Mouse (Mus musculus) neural tube, embryonic 11.5 days (tissue): ENCODE measurements at regions not wholly inside any gene's neighbourhood (a gene's known extent, or its start where the extent isn't known, plus 50 kb on each side); places are given as distances from the start of the nearest gene placed in this dataset.

ENCODE experiments used
- ATAC-seq: fragments of 200-750 bp; cut with Nextera tagmentation; 2 replicates; pipeline ENCODE4 v1.8.0; 2017; ENCODE audit warnings: moderate number of reproducible peaks, mild to moderate bottlenecking, moderate TSS enrichment, moderate library complexity; ENCODE audit not compliant: insufficient read depth, low FRiP score, low TSS enrichment
- DNase-seq: peaks from one replicate; pipeline ENCODE4 v3.0.0-alpha.2; 2015; ENCODE audit warnings: low spot score
- H3K27ac ChIP-seq: fragments of 300-500 bp; sonication (generic); 2 replicates; pipeline ENCODE4 v1.5.1; 2014; ENCODE audit warnings: low read depth, mild to moderate bottlenecking, low read length
- H3K27me3 ChIP-seq: fragments of 300-500 bp; sonication (generic); 2 replicates; pipeline ENCODE4 v1.6.1; 2014; ENCODE audit warnings: mild to moderate bottlenecking, low read length, mixed read lengths; ENCODE audit not compliant: control insufficient read depth, insufficient read depth
- H3K36me3 ChIP-seq: fragments of 300-500 bp; sonication (generic); 2 replicates; pipeline ENCODE4 v1.6.1; 2014; ENCODE audit warnings: mild to moderate bottlenecking, low read length, moderate library complexity, mixed read lengths; ENCODE audit not compliant: control insufficient read depth, insufficient read depth
- H3K4me1 ChIP-seq: fragments of 300-500 bp; sonication (generic); 2 replicates; pipeline ENCODE4 v1.6.1; 2014; ENCODE audit warnings: low read length, mixed read lengths; ENCODE audit not compliant: control insufficient read depth, insufficient read depth
- H3K4me2 ChIP-seq: fragments of 300-500 bp; sonication (generic); 2 replicates; pipeline ENCODE4 v1.6.1; 2014; ENCODE audit warnings: low read depth, mild to moderate bottlenecking, moderate library complexity
- H3K4me3 ChIP-seq: fragments of 300-500 bp; sonication (generic); 2 replicates; pipeline ENCODE4 v1.5.1; 2014; ENCODE audit warnings: low read depth, low read length
- H3K9ac ChIP-seq: fragments of 300-500 bp; sonication (generic); 2 replicates; pipeline ENCODE4 v1.6.1; 2014; ENCODE audit warnings: mild to moderate bottlenecking, low read length
- H3K9me3 ChIP-seq: fragments of 300-500 bp; sonication (generic); 2 replicates; pipeline ENCODE4 v1.6.1; 2016; ENCODE audit warnings: low read length; ENCODE audit not compliant: control insufficient read depth
- WGBS: fragments of 180-500 bp; shearing (Covaris S2); extraction: QIAGEN DNeasy Blood & Tissue Kit; methylation state at CpG from one replicate; pipeline ENCODE4 v1.1.7; 2014; 5-methylcytosine and 5-hydroxymethylcytosine counted together

GRCm38 (mm10) chr16:51543769-51544168 is 487.3 kb upstream of the Cblb start:
- no peak overlapping the region for H3K4me3 ChIP-seq
- H3K27ac ChIP-seq: no peak overlapping the region
- no peaks in the 10 kb centered on the region for H3K36me3 ChIP-seq
- no peaks in the 10 kb centered on the region for H3K9me3 ChIP-seq
- H3K4me2 ChIP-seq: no peak overlapping the region
- H3K4me1 ChIP-seq: no peaks in the 10 kb centered on the region
- ATAC-seq: no peak
- DNase-seq: no peak
- H3K9ac ChIP-seq: no peak overlapping the region
- no peaks in the 10 kb centered on the region for H3K27me3 ChIP-seq
- WGBS: 84% methylated on average over 4 of the region's 4 CpGs

- no peak for DNase-seq
- Histone ChIP-seq H3K4me3 (no peak overlapping the region), H3K9ac (no peak overlapping the region), H3K4me1 (no peaks in the 10 kb centered on the region), H3K27ac (no peak overlapping the region), H3K4me2 (no peak overlapping the region), H3K9me3 (no peaks in the 10 kb centered on the region), H3K27me3 (no peaks in the 10 kb centered on the region), H3K36me3 (no peaks in the 10 kb centered on the region)
- no peak for ATAC-seq
- WGBS: 83% methylated on average over 1 of the region's 1 CpGs
Measured at GRCm38 (mm10) chr16:51547032-51547431, 484.0 kb upstream of the Cblb start.

DNA sequence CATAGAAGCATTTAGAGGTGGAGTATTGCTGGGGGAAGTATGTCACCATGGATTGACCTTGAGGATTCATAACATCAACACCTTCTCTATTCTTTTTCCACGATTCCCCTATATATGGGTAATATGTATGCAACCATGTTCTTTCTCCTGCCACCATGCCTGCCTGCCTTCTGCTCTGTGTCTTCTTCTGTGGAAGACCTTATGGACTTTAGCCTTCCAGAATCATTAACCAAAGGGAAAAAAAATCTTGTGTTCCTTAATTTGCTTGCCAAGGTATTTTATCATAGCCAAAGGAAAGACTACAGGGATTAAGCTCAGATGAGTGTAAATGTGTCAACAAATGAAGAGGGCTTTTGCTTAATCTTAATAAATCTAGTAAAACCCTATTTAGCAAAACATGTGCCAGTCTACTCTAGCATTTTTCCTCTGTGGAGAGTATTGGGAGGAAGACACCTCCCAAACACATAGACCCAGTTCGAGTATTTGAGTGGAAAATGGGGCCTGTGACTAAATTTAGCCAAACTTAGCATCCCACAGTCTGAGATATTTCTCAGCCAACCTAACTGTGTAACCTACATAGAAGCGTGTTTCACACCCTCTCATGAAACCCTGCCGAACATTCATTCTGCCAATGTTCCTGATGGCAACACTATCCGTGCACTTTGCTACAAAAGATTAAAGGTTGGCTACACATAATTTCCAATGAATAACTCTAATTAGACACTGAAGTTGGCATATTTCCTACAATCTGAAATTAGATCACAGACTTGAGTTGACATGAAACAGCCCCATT is 468.0 kb upstream of the Cblb start:
- no peak overlapping the region for H3K9ac ChIP-seq
- H3K4me3 ChIP-seq: no peak overlapping the region
- no peak for ATAC-seq
- WGBS: 88% methylated on average over 5 of the region's 5 CpGs
- no peaks in the 10 kb centered on the region for H3K9me3 ChIP-seq
- no peak overlapping the region for H3K4me2 ChIP-seq
- H3K36me3 ChIP-seq: no peaks in the 10 kb centered on the region
- H3K4me1 ChIP-seq: no peaks in the 10 kb centered on the region
- no peaks in the 10 kb centered on the region for H3K27me3 ChIP-seq
- H3K27ac ChIP-seq: no peak overlapping the region
- DNase-seq: no peak

DNA sequence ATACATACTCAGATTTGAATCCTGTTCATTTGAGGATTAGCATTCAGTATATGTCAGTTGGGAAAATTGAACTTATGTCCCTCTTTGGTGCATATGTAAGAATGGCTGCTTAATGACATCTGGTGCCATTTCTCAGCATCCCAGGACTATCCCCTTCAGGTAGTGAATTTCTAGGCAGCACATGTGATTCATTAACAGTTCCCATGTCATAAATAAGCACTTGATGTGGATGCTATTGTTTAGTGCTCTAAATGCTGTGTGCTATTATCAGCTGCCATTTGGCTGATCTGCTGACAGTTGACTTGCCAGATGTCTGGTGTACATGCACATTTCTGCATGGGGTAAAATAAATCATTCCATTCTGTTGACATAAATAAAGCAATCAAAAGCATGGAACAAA is 467.0 kb upstream of the Cblb start:
- H3K9ac ChIP-seq: no peak overlapping the region
- no peaks in the 10 kb centered on the region for H3K9me3 ChIP-seq
- no peak for DNase-seq
- no peak overlapping the region for H3K27ac ChIP-seq
- no peak overlapping the region for H3K4me3 ChIP-seq
- no peak for ATAC-seq
- no peaks in the 10 kb centered on the region for H3K27me3 ChIP-seq
- no peaks in the 10 kb centered on the region for H3K4me1 ChIP-seq
- no peak overlapping the region for H3K4me2 ChIP-seq
- H3K36me3 ChIP-seq: no peaks in the 10 kb centered on the region

- WGBS: 44% methylated on average over 2 of the region's 2 CpGs
- ATAC-seq: no peak
Measured at GRCm38 (mm10) chr16:51577915-51578593, 453.0 kb upstream of the Cblb start.

GRCm38 (mm10) chr16:51580525-51580924 is 450.5 kb upstream of the Cblb start:
- WGBS: 59% methylated on average over 1 of the region's 1 CpGs
- Histone ChIP-seq H3K4me3 (no peak overlapping the region), H3K4me1 (no peaks in the 10 kb centered on the region), H3K27ac (no peak overlapping the region), H3K9ac (no peak overlapping the region), H3K36me3 (no peaks in the 10 kb centered on the region), H3K27me3 (no peaks in the 10 kb centered on the region), H3K4me2 (no peak overlapping the region), H3K9me3 (no peaks in the 10 kb centered on the region)
- DNase-seq (no peak), ATAC-seq (no peak)

More at GRCm38 (mm10) chr16:51577915-51578593, 453.0 kb upstream of the Cblb start:
- H3K27me3 ChIP-seq: no peaks in the 10 kb centered on the region
- H3K27ac ChIP-seq: no peak overlapping the region
- no peak overlapping the region for H3K4me3 ChIP-seq
- no peak for DNase-seq
- no peak overlapping the region for H3K4me2 ChIP-seq
- no peaks in the 10 kb centered on the region for H3K4me1 ChIP-seq
- H3K9ac ChIP-seq: no peak overlapping the region
- H3K9me3 ChIP-seq: no peaks in the 10 kb centered on the region
- H3K36me3 ChIP-seq: no peaks in the 10 kb centered on the region

DNA sequence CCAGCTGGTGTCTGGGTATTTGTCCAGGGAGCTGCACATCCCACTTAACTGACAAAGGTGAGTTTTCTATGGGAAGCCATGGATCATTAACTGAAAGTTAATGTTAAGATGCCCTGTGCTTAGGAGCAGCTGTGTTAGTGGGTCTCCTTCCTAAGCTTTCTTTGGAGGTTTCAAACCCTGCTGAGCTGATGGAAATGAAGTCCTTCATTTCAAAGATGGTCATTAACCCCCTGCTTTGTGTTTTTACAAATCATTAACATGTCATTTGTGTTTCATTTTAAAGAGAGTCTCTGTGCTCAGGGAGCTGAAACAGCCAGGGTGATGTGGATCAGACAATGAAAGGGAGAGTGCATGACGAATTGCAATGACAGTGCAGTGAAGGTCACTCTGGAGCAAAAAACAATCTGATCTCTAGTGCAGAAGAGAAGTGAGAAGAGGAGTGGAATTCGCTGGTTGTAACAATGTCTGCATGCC is 441.1 kb upstream of the Cblb start:
- H3K27me3 ChIP-seq: no peaks in the 10 kb centered on the region
- 0 out of 2 replicates have a peak overlapping the region, but pooled peaks have one; percentile 23 for H3K27ac ChIP-seq
- DNase-seq (peak; percentile 20), ATAC-seq (peak; percentile 78)
- no peak overlapping the region for H3K4me2 ChIP-seq
- H3K36me3 ChIP-seq: no peaks in the 10 kb centered on the region
- no peak overlapping the region for H3K4me3 ChIP-seq
- no peaks in the 10 kb centered on the region for H3K9me3 ChIP-seq
- WGBS: 9% methylated on average over 2 of the region's 2 CpGs
- no peak overlapping the region for H3K9ac ChIP-seq
- H3K4me1 ChIP-seq: peaks cover 11% of the 10 kb centered on the region

GRCm38 (mm10) chr16:51617579-51617978 is 413.4 kb upstream of the Cblb start:
- no peaks in the 10 kb centered on the region for H3K4me1 ChIP-seq
- H3K36me3 ChIP-seq: no peaks in the 10 kb centered on the region
- H3K9me3 ChIP-seq: no peaks in the 10 kb centered on the region
- no peaks in the 10 kb centered on the region for H3K27me3 ChIP-seq
- DNase-seq (no peak), ATAC-seq (no peak)
- H3K9ac ChIP-seq: no peak overlapping the region
- H3K4me3 ChIP-seq: no peak overlapping the region
- H3K4me2 ChIP-seq: no peak overlapping the region
- H3K27ac ChIP-seq: no peak overlapping the region

DNA sequence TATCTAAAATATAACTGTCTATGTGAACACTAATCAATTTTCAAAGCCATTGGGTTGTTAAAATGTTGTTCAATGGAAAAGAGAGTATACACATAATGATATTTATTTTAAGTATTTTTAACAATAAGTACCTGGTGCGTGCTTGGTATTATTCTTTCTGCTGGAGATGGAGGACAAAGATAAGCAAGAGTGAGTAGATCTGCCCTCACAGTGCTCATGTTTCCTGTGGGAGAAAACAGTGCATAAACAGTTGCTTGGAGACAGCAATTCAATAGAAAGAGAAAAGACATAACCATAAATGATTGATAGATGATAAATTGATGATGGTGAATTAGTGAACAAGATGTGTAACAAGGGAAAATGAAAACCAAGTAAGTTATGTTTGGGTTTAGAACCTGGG is 384.4 kb upstream of the Cblb start:
- Histone ChIP-seq H3K27me3 (no peaks in the 10 kb centered on the region), H3K4me3 (no peak overlapping the region), H3K4me2 (no peak overlapping the region), H3K9ac (no peak overlapping the region), H3K4me1 (no peaks in the 10 kb centered on the region), H3K9me3 (no peaks in the 10 kb centered on the region), H3K27ac (no peak overlapping the region), H3K36me3 (no peaks in the 10 kb centered on the region)
- WGBS: 87% methylated on average over 1 of the region's 1 CpGs
- ATAC-seq: no peak
- DNase-seq: no peak
